Mouse (Mus musculus) retina, adult 2 months (tissue): Measurements from ENCODE around the gene Smg6.

Experiments
- DNase-seq: peaks from one replicate; pipeline ENCODE4 v3.0.0-alpha.2; 2012; ENCODE audit warnings: low read depth, low spot score

Smg6 gene

GRCm38 (mm10) chr11:75147106-75147845, 221.7 kb downstream of the Smg6 start:
- DNase-seq, result no peak

DNA sequence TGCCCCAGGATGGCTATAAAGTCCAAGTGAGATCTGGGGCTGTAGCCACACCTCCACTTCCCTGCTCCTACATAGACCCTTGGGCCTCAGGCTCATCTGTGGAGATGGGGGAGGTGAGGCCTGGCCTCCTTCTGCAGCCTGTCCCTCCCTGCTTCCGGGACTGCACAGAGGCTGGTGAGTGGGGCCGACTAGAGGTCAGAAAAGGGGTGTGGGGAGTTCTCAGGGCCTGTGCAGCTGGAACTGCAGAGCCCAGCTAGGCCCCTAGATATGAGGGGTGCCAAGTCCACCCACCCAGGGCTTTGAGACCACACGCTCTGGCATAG, 222.2 kb downstream of the Smg6 start:
- no peak for DNase-seq

DNA sequence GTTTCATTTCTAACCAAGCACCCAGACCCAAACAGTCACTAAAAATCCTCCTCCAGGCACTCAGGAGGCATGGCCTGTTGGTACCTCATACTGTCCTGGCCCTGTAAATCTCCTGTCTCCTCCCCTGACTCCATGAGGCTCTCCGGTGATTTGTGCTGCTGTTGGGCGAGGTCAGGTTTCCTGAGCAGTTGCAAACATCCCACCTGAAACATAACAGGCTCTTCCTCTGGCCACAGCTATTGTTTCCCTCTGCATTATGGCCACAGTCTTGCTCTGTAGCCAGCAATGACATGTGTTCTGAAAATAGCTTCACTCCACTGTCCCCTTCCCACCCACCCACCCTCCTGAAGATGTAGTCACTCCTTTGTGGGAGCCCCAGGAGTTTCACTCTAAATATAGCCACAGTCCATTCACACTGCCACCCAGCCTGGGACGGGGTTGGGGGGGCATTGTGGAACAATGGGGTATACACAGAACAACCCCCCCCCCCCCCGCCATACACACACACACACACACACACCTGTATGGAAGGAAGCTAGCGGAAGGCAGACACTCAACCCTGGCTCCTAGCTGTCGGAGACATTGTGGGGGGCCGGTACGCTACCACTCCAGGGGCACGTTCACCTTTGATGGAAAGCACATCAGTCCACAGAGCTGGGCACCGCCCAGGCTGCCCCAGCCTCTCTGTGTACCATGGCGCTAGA, 222.9 kb downstream of the Smg6 start:
- DNase-seq, result no peak

DNA sequence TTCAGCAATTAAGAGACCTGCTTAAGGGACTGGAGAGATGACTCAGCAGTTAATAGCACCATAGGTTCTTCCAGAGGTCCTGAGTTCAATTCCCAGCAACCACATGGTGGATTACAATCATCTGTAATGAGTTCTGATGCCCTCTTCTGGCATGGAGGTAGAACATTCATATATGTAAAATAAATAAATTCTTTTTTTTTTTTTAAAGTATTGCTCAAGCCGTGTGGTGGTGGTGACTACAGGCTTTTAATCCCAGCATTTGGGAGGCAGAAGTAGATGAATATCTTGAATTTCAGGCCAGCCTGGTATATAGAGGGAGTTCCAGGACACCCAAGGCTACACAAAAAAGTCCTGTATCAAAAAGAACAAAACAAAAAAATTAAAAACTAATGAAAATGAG, 224.7 kb downstream of the Smg6 start:
- DNase-seq, result no peak

DNA sequence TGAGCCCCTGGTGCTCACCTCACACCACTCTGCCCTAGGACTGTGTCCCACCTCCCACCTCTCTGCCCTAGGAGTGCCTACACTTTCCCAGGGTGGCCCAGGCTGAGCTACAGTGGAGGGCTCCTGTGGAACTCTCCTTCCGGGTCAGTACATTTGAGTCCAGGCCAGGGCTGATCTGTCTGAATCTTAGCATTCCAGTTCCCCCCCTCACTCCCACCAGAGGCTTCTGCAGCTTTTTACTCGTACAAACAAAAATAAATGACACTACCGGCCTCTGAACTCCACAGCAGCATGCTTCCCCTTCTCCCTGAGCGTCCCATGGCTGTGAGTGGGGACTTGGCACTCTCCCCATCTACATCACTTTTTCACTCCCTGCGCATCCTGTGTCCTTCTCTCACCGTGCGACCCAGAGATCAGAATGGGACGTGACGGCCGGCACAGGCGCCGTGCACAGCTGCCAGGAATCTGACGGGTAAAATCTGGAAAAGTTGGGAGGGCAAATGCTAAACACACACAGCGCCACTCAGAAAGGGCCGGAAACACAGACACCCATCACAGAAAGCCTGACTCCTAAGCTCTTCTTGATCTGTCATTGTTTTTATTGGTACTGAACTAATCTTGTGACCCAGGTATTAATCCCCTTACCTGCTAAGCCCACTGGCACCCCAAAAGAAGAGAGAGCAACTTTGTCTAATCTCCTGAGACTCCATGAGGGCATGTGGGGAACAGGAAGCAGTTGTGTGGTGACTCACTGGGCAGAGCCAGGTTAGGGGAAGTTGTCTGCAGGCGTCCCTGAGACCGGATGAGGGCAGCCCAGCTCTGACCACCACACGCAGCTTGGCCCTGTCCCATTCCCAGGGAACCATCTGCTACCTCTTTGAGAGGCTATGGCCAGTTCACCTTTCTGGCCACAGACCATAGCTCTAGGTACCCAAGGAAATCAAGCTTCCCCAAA, 227.3 kb downstream of the Smg6 start:
- no peak for DNase-seq

DNA sequence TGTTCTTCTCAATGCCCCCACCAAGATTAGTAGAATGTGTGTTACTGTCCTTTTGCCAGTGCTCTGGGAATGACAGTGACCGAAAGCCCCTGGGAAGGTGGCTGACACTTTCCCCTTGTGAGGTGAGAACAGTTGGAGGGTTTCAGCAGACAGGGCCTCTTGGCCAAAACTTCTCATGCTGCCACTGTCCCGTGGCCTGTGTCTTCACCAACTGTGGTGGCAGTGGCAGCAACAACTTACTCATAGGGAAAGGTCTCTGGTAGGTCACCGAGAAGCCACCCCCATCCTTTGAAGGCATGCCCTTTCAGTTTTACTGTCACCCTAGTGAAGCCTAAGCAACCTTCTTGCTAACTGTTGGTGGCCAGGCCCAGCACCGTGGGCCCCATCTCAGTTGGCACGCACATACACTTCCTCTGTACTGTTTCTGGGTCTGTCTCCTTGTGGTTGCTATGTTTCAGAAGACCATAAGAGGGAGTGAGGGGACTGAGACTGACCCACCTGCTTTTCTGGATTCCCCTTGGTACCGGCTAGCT, 228.5 kb downstream of the Smg6 start:
- DNase-seq, result no peak

DNA sequence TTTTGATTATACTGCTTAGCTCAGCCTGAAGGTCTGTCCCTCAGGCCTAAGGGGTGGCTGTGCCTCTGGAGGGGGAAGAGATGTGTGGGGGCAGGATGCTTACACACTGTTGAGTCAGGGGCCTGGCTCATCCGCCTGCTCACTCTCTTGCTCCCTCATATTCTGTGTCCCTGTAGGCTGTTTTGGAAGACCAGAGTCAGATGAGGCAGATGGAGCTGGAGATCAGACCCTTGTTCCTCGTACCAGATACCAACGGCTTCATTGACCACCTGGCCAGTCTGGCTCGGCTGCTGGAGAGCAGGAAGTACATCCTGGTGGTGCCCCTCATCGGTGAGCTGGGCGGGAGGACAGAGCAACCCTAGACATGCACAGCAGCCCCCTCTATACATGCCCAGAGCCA, 230.4 kb downstream of the Smg6 start:
- DNase-seq, result no peak

GRCm38 (mm10) chr11:75156416-75156815, 230.8 kb downstream of the Smg6 start:
- no peak for DNase-seq

- no peak for DNase-seq
Measured at GRCm38 (mm10) chr11:75157037-75157436, 231.4 kb downstream of the Smg6 start.

GRCm38 (mm10) chr11:75157901-75158300, 232.3 kb downstream of the Smg6 start:
- no peak for DNase-seq

GRCm38 (mm10) chr11:75158432-75158831, 232.8 kb downstream of the Smg6 start:
- no peak for DNase-seq

- no peak for DNase-seq
Measured at GRCm38 (mm10) chr11:75159564-75159963, 233.9 kb downstream of the Smg6 start.

DNA sequence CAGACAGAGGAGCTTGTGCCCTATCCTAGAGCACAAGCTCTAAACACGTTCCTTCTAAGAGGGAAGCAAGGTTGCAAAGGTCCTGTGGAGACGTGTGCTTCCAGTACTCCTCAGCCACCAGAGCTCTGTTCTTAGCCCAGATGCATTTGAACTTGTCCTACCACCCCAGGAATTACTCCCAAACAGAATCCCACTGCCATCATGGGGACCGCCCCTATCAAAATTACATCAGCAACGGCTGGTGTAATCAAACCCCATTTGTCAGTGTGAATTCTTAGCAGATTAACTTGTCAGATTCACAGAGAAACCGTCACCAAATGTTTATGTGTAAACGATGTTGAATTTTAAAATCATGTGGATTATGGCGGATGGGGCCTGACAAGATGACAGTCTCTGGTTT, 235.3 kb downstream of the Smg6 start:
- no peak for DNase-seq

GRCm38 (mm10) chr11:75161417-75162008, 235.9 kb downstream of the Smg6 start:
- no peak for DNase-seq

- DNase-seq, result no peak
Measured at GRCm38 (mm10) chr11:75162591-75163080, 237.0 kb downstream of the Smg6 start.

DNA sequence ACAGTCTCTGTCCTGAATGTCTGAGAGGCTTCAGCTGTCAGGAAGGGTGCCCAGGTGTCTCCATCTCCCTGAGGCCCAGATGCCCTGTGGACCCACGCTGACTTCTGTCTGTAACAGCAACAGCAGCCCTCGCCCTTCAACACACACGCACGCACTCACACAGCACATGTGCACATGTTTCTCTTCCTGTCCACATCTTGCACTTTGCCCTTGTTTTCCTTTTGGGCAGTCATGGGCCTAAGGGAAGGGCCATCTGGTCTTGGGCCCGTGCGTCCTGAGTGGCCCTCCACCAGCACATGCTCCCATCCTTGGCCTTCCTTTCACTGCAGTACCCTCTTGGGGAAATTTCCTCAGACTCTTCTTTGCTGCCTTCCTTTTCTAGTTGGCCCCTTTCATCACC, 237.8 kb downstream of the Smg6 start:
- no peak for DNase-seq

- no peak for DNase-seq
Measured at GRCm38 (mm10) chr11:75164051-75164450, 238.4 kb downstream of the Smg6 start.

DNA sequence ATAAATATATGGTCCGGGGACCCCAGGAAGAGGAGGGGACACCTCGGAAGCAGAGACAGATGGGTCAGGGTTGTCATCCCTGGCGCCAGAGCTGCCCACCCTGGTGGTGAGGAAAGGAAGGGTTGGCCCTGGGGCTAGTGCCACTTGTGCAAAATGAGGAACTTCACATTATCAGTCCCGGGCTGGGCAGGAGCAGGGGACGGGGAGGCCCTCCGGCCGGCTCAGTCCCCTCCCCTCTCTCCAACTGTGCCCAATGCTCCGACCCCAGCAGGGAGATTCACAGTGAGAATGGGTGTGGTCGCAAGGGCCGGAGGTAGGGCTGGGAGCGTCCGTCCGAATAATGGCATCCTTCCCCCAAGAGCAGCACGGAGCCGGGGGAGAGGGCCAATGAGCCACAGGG, 239.1 kb downstream of the Smg6 start:
- no peak for DNase-seq

- DNase-seq, result no peak
Measured at GRCm38 (mm10) chr11:75165441-75166192, 240.0 kb downstream of the Smg6 start.

DNA sequence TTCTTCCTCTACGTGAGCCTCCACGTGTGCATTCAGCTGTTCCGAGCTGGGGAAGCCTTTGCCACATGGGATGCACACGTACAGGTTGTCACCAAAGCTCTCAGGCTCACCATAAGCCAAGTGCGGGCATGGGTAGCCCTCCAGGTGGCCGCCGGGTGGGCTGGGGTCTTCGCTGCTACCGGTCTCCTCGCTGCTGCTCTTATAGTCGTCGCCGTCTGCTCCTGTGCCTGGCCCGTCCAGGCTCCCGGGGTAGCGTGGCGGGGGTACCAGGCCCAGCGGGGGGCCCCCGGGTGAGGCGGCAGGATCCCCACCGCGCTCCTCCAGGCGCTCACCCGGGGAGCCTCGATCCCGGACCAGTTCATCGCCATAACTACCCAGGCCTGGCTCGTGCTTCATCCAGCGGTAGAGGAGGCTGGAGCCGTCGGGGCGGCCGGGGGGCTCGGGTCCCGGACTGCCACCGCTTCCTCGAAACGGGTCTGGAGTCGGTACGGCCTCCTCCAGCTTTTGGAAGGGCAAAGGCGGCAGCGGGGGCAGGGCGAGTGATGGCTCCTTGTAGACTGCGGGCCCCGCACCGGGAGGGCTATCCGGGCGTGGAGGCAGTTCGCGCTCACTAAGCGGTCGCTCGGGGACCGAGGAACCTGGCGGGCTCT, 240.7 kb downstream of the Smg6 start:
- DNase-seq, result no peak
